Mouse (Mus musculus) heart, postnatal 0 days (tissue): ENCODE measurements around the gene Olfr535. TPM values are rescaled to one million over a fixed set of nuclear protein-coding genes. Genes with fewer than 3 reads are reported as not detected.
"Not testable (repeated sequence)": the region's sequence is repeated elsewhere in the genome, so short reads cannot be mapped to it uniquely, and the experiment has no call there.

ENCODE experiments used
- ATAC-seq: fragments of 200-750 bp; cut with Nextera tagmentation; 2 replicates; pipeline ENCODE4 v1.8.0; 2017; ENCODE audit warnings: low read depth, moderate number of reproducible peaks, moderate library complexity; ENCODE audit not compliant: insufficient read depth
- DNase-seq: peaks from one replicate; pipeline ENCODE4 v3.0.0-alpha.2; 2016; ENCODE audit warnings: low spot score
- H3K27ac ChIP-seq: fragments of 300-500 bp; sonication (generic); 2 replicates; pipeline ENCODE4 v1.5.1; 2014; ENCODE audit warnings: low read depth, mild to moderate bottlenecking
- H3K27me3 ChIP-seq: fragments of 300-500 bp; sonication (generic); 2 replicates; pipeline ENCODE4 v1.6.1; 2014; ENCODE audit warnings: low read length, mixed read lengths; ENCODE audit not compliant: control insufficient read depth, insufficient read depth
- H3K36me3 ChIP-seq: fragments of 300-500 bp; sonication (generic); replicated peaks from 2 replicates; pipeline ENCODE4 v1.6.1; 2014; ENCODE audit warnings: low read length, mixed read lengths; ENCODE audit not compliant: control insufficient read depth, insufficient read depth
- H3K4me1 ChIP-seq: fragments of 300-500 bp; sonication (generic); 2 replicates; pipeline ENCODE4 v1.6.1; 2014; ENCODE audit warnings: antibody characterized with exemption; ENCODE audit not compliant: control insufficient read depth, insufficient read depth
- H3K4me2 ChIP-seq: fragments of 300-500 bp; sonication (generic); 2 replicates; pipeline ENCODE4 v1.6.1; 2014; ENCODE audit warnings: low read depth, mild to moderate bottlenecking, low read length, moderate library complexity
- H3K4me3 ChIP-seq: fragments of 300-500 bp; sonication (generic); 2 replicates; pipeline ENCODE4 v1.5.1; 2014; ENCODE audit warnings: low read depth, low read length
- H3K9ac ChIP-seq: fragments of 300-500 bp; sonication (generic); replicated peaks from 2 replicates; pipeline ENCODE4 v1.6.1; 2014; ENCODE audit warnings: low read depth, low read length, mixed read lengths
- H3K9me3 ChIP-seq: fragments of 300-500 bp; sonication (generic); replicated peaks from 2 replicates; pipeline ENCODE4 v1.6.1; 2016; ENCODE audit warnings: low read length; ENCODE audit not compliant: control insufficient read depth
- CTCF ChIP-seq: IDR thresholded peaks from 2 replicates; pipeline ENCODE4 v1.5.1; 2016; ENCODE audit warnings: antibody characterized with exemption, control low read depth, low read depth
- EP300 ChIP-seq: IDR thresholded peaks from 2 replicates; pipeline ENCODE4 v1.6.1; 2016; ENCODE audit warnings: antibody characterized with exemption, low read depth
- WGBS: fragments of 180-500 bp; shearing (Covaris S2); extraction: QIAGEN DNeasy Blood & Tissue Kit; methylation state at CpG from one replicate; pipeline ENCODE4 v1.1.7; 2014; 5-methylcytosine and 5-hydroxymethylcytosine counted together
- polyA plus RNA-seq: library from polyadenylated mRNA; unstranded; fragments of >200 nt; fragmentation: Nextera tagmentation; extraction: Ambion mirVana; gene quantifications from 2 replicates; pipeline ENCODE4 v1.2.1, GENCODE M21; 2015
- total RNA-seq: library from RNA; depleted of rRNA; stranded (reverse); fragments of >200 nt; gene quantifications from 2 replicates; pipeline ENCODE4 v1.2.3, GENCODE M21; 2014; ENCODE audit warnings: low replicate concordance; rRNA removed

Olfr535 gene
- total and polyA plus RNA-seq, 2 experiments from 2014 or later, result not detected

- Histone ChIP-seq H3K27me3 (no peaks in the 10 kb centered on the region), H3K4me2 (no peak overlapping the region), H3K9ac (no peak overlapping the region), H3K9me3 (no peaks in the 10 kb centered on the region), H3K4me3 (no peak overlapping the region), H3K4me1 (no peaks in the 10 kb centered on the region), H3K27ac (no peak overlapping the region), H3K36me3 (no peaks in the 10 kb centered on the region)
- WGBS, result 36% methylated on average over 2 of the region's 2 CpGs
- no peak for DNase-seq
- TF ChIP-seq EP300, result no peak
- ATAC-seq, result no peak
These were observed 10.2 kb downstream of the Olfr535 start for GRCm38 (mm10) chr7:140494231-140494630.

GRCm38 (mm10) chr7:140494702-140495101 is 10.7 kb downstream of the Olfr535 start:
- H3K4me3 ChIP-seq, result no peak overlapping the region
- no peaks in the 10 kb centered on the region for H3K36me3 ChIP-seq
- no peaks in the 10 kb centered on the region for H3K27me3 ChIP-seq
- no peaks in the 10 kb centered on the region for H3K9me3 ChIP-seq
- no peak overlapping the region for H3K27ac ChIP-seq
- no peak overlapping the region for H3K4me2 ChIP-seq
- DNase-seq (no peak), ATAC-seq (no peak)
- no peaks in the 10 kb centered on the region for H3K4me1 ChIP-seq
- H3K9ac ChIP-seq, result no peak overlapping the region
- no peak for TF ChIP-seq CTCF

- not testable (repeated sequence) for DNase-seq, H3K4me2 ChIP-seq, ATAC-seq, H3K9ac ChIP-seq, H3K27ac ChIP-seq, H3K27me3 ChIP-seq, H3K36me3 ChIP-seq, H3K4me1 ChIP-seq, H3K9me3 ChIP-seq, H3K4me3 ChIP-seq
- 38% methylated on average over 1 of the region's 2 CpGs for WGBS
These were observed 23.5 kb downstream of the Olfr535 start, which contains the start of gene Olfr536 for GRCm38 (mm10) chr7:140507346-140508021. Olfr536 (minus strand) TSS chr7:140507396.

GRCm38 (mm10) chr7:140539746-140540145 is 55.7 kb downstream of the Olfr535 start:
- Histone ChIP-seq H3K36me3 (no peaks in the 10 kb centered on the region), H3K4me2 (no peak overlapping the region), H3K9ac (no peak overlapping the region), H3K9me3 (no peaks in the 10 kb centered on the region; the same call in 1 of the 2 replicates), H3K27ac (no peak overlapping the region), H3K4me3 (no peak overlapping the region), H3K4me1 (no peaks in the 10 kb centered on the region), H3K27me3 (no peaks in the 10 kb centered on the region)
- ATAC-seq (no peak), DNase-seq (no peak)
- TF ChIP-seq EP300 (no peak), CTCF (no peak)
- WGBS, result 50% methylated on average over 2 of the region's 2 CpGs

Other genes starting within 250 kb of the Olfr535 start
- gene 5830411N06Rik, start 236.9 kb upstream of the Olfr535 start, total RNA-seq, result 0.35 TPM in 1 of 2 replicates, not detected in the other
- gene 5830411N06Rik, start 236.9 kb upstream of the Olfr535 start, polyA plus RNA-seq, result not detected in 2 replicates
- gene Olfr525, start 163.4 kb upstream of the Olfr535 start, total RNA-seq, result not detected in 2 replicates
- gene Olfr525, start 163.4 kb upstream of the Olfr535 start, polyA plus RNA-seq, result not detected in 2 replicates
- not detected in 2 replicates for gene Olfr527, start 150.2 kb upstream of the Olfr535 start, total RNA-seq
- not detected in 2 replicates for gene Olfr527, start 150.2 kb upstream of the Olfr535 start, polyA plus RNA-seq
- not detected in 2 replicates for gene Olfr60, start 122.5 kb upstream of the Olfr535 start, total RNA-seq
- not detected in 2 replicates for gene Olfr60, start 122.5 kb upstream of the Olfr535 start, polyA plus RNA-seq
- not detected in 2 replicates for gene Olfr530, start 107.9 kb upstream of the Olfr535 start, total RNA-seq
- gene Olfr530, start 107.9 kb upstream of the Olfr535 start, polyA plus RNA-seq, result not detected in 2 replicates
- gene Olfr531, start 81.3 kb upstream of the Olfr535 start, total RNA-seq, result not detected in 2 replicates
- not detected in 2 replicates for gene Olfr531, start 81.3 kb upstream of the Olfr535 start, polyA plus RNA-seq
- not detected in 2 replicates for gene Olfr532, start 62.6 kb upstream of the Olfr535 start, total RNA-seq
- not detected in 2 replicates for gene Olfr532, start 62.6 kb upstream of the Olfr535 start, polyA plus RNA-seq
- gene Olfr533, start 20.8 kb upstream of the Olfr535 start, total RNA-seq, result not detected in 2 replicates
- not detected in 2 replicates for gene Olfr533, start 20.8 kb upstream of the Olfr535 start, polyA plus RNA-seq
- gene Olfr536, start 23.2 kb downstream of the Olfr535 start, total RNA-seq, result not detected in 2 replicates
- gene Olfr536, start 23.2 kb downstream of the Olfr535 start, polyA plus RNA-seq, result not detected in 2 replicates
- gene Olfr538, start 83.7 kb downstream of the Olfr535 start, total RNA-seq, result not detected in 2 replicates
- not detected in 2 replicates for gene Olfr538, start 83.7 kb downstream of the Olfr535 start, polyA plus RNA-seq
- gene Olfr46, start 117.1 kb downstream of the Olfr535 start, total RNA-seq, result not detected in 2 replicates
- not detected in 2 replicates for gene Olfr46, start 117.1 kb downstream of the Olfr535 start, polyA plus RNA-seq
- gene Olfr61, start 144.8 kb downstream of the Olfr535 start, total RNA-seq, result not detected in 2 replicates
- not detected in 2 replicates for gene Olfr61, start 144.8 kb downstream of the Olfr535 start, polyA plus RNA-seq
- not detected in 2 replicates for gene Olfr53, start 162.2 kb downstream of the Olfr535 start, total RNA-seq
- gene Olfr53, start 162.2 kb downstream of the Olfr535 start, polyA plus RNA-seq, result not detected in 2 replicates
- gene Olfr539, start 175.7 kb downstream of the Olfr535 start, total RNA-seq, result not detected in 2 replicates
- gene Olfr539, start 175.7 kb downstream of the Olfr535 start, polyA plus RNA-seq, result not detected in 2 replicates
- gene Olfr45, start 197.7 kb downstream of the Olfr535 start, total RNA-seq, result not detected in 2 replicates
- gene Olfr45, start 197.7 kb downstream of the Olfr535 start, polyA plus RNA-seq, result not detected in 2 replicates
- not detected in 2 replicates for gene Olfr541, start 213.1 kb downstream of the Olfr535 start, total RNA-seq
- gene Olfr541, start 213.1 kb downstream of the Olfr535 start, polyA plus RNA-seq, result not detected in 2 replicates